Mouse (Mus musculus) intestine, embryonic 16.5 days (tissue): Measurements from ENCODE around the gene Adm. TPM values are rescaled to one million over a fixed set of nuclear protein-coding genes. Genes with fewer than 3 reads are reported as not detected.

ENCODE experiments used
- ATAC-seq: fragments of 200-750 bp; cut with Nextera tagmentation; 2 replicates; pipeline ENCODE4 v1.8.0; 2017; ENCODE audit warnings: moderate TSS enrichment, moderate library complexity
- H3K27ac ChIP-seq: fragments of 300-500 bp; sonication (generic); 2 replicates; pipeline ENCODE4 v1.5.1; 2014; ENCODE audit warnings: mild to moderate bottlenecking, low read length
- H3K27me3 ChIP-seq: fragments of 300-500 bp; sonication (generic); replicated peaks from 2 replicates; pipeline ENCODE4 v1.6.1; 2014; ENCODE audit warnings: low read length, control low read depth, mixed read lengths; ENCODE audit not compliant: control insufficient read depth, insufficient read depth
- H3K36me3 ChIP-seq: fragments of 300-500 bp; sonication (generic); 2 replicates; pipeline ENCODE4 v1.6.1; 2014; ENCODE audit warnings: low read length, control low read depth; ENCODE audit not compliant: control insufficient read depth, insufficient read depth
- H3K4me1 ChIP-seq: fragments of 300-500 bp; sonication (generic); 2 replicates; pipeline ENCODE4 v1.6.1; 2014; ENCODE audit warnings: low read length, control low read depth, mixed read lengths; ENCODE audit not compliant: control insufficient read depth, insufficient read depth
- H3K4me2 ChIP-seq: fragments of 300-500 bp; sonication (generic); 2 replicates; pipeline ENCODE4 v1.6.1; 2014; ENCODE audit warnings: low read depth, low read length, control low read depth
- H3K4me3 ChIP-seq: fragments of 300-500 bp; sonication (generic); 2 replicates; pipeline ENCODE4 v1.5.1; 2014; ENCODE audit warnings: mild to moderate bottlenecking, low read length
- H3K9ac ChIP-seq: fragments of 300-500 bp; sonication (generic); 2 replicates; pipeline ENCODE4 v1.6.1; 2014; ENCODE audit warnings: low read depth, low read length
- H3K9me3 ChIP-seq: fragments of 300-500 bp; sonication (generic); 2 replicates; pipeline ENCODE4 v1.6.1; 2016; ENCODE audit warnings: low read length, control low read depth; ENCODE audit not compliant: control insufficient read depth
- WGBS: fragments of 180-500 bp; shearing (Covaris S2); extraction: QIAGEN DNeasy Blood & Tissue Kit; methylation state at CpG from one replicate; pipeline ENCODE4 v1.1.7; 2014; 5-methylcytosine and 5-hydroxymethylcytosine counted together
- polyA plus RNA-seq: library from polyadenylated mRNA; unstranded; fragments of >200 nt; fragmentation: Nextera tagmentation; extraction: Ambion mirVana; gene quantifications from 2 replicates; pipeline ENCODE4 v1.2.1, GENCODE M21; 2015

Adm gene
- polyA plus RNA-seq, 1 experiment from 2014 or later: 5.8 TPM

GRCm38 (mm10) chr7:110649133-110649987, 21.9 kb downstream of the Adm start:
- Histone ChIP-seq H3K27me3 (no peaks in the 10 kb centered on the region), H3K36me3 (no peaks in the 10 kb centered on the region; the same call in 1 of the 2 replicates), H3K27ac (peak overlapping the region; percentile 93), H3K9me3 (peaks cover 5% of the 10 kb centered on the region), H3K4me3 (no peak overlapping the region), H3K4me2 (0 out of 2 replicates have a peak overlapping the region, but pooled peaks have one; percentile 44), H3K9ac (0 out of 2 replicates have a peak overlapping the region, but pooled peaks have one; percentile 61), H3K4me1 (peaks cover 16% of the 10 kb centered on the region; the same call in 1 of the 2 replicates)
- ATAC-seq: no peak; the same call in 1 of the 2 replicates
- WGBS: 79% methylated on average over 6 of the region's 6 CpGs

DNA sequence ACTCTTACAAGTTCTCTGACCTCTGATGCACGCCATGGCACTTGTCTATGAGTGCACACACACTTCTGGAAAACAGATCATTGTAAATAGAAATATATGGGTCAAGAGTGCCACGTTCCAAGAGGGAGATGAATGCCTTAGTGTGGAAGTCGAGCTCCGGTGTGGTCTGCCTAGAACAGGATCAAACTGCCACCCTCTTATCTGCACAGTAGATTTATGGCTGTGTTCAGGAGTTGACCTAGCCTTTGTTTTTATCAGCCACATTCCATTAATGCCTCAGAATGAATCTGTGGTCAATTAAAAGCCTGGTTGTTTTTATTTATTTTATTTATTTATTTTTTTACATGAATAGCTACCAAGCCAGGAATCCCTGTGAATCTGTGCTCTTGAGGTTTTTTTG, 23.0 kb downstream of the Adm start:
- Histone ChIP-seq H3K9ac (no peak overlapping the region), H3K4me1 (peaks cover 14% of the 10 kb centered on the region; the same call in 1 of the 2 replicates), H3K27me3 (no peaks in the 10 kb centered on the region), H3K36me3 (no peaks in the 10 kb centered on the region; the same call in 1 of the 2 replicates), H3K27ac (0 out of 2 replicates have a peak overlapping the region, but pooled peaks have one; percentile 7), H3K4me2 (no peak overlapping the region), H3K9me3 (peaks cover 5% of the 10 kb centered on the region), H3K4me3 (no peak overlapping the region)
- peak; percentile 34; the same call in 1 of the 2 replicates for ATAC-seq
- WGBS: 23% methylated on average over 4 of the region's 4 CpGs

- Histone ChIP-seq H3K36me3 (no peaks in the 10 kb centered on the region; the same call in 1 of the 2 replicates), H3K9ac (no peak overlapping the region), H3K27me3 (no peaks in the 10 kb centered on the region), H3K4me1 (peaks cover 14% of the 10 kb centered on the region; the same call in 1 of the 2 replicates), H3K4me3 (no peak overlapping the region), H3K4me2 (no peak overlapping the region), H3K27ac (no peak overlapping the region), H3K9me3 (peaks cover 5% of the 10 kb centered on the region)
- ATAC-seq: no peak
- WGBS: 65% methylated on average over 6 of the region's 6 CpGs
Observed at GRCm38 (mm10) chr7:110651091-110651490, 23.6 kb downstream of the Adm start.

DNA sequence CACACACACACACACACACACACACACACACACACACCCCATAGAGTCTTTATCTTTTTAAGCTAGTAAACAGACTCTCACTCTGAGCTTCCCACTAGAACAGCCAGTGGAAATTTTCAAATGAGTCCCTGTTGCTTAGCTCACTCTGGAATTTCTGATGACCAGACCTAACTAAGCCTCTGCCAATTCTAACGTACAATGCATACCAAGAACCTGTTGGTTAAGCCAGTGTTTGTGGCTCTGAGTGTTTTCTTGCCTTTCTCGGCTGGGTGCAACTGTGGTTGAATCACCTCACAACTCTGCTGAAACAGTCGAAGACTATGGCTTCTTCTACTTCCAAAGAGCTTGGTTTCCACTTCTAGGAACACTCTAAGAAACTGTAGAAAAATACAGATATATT, 27.8 kb downstream of the Adm start:
- ATAC-seq: no peak
- Histone ChIP-seq H3K9ac (no peak overlapping the region), H3K36me3 (no peaks in the 10 kb centered on the region), H3K4me2 (no peak overlapping the region), H3K4me3 (no peak overlapping the region), H3K9me3 (no peaks in the 10 kb centered on the region), H3K27me3 (no peaks in the 10 kb centered on the region), H3K27ac (no peak overlapping the region), H3K4me1 (peaks cover 3% of the 10 kb centered on the region; the same call in 1 of the 2 replicates)
- 76% methylated on average over 3 of the region's 3 CpGs for WGBS

GRCm38 (mm10) chr7:110655966-110656365, 28.5 kb downstream of the Adm start:
- 49% methylated on average over 6 of the region's 6 CpGs for WGBS
- no peak; the same call in 1 of the 2 replicates for ATAC-seq
- H3K9ac ChIP-seq: no peak overlapping the region
- H3K4me2 ChIP-seq: no peak overlapping the region
- H3K36me3 ChIP-seq: no peaks in the 10 kb centered on the region
- no peaks in the 10 kb centered on the region for H3K27me3 ChIP-seq
- H3K9me3 ChIP-seq: no peaks in the 10 kb centered on the region
- no peak overlapping the region for H3K27ac ChIP-seq
- peaks cover 3% of the 10 kb centered on the region; the same call in 1 of the 2 replicates for H3K4me1 ChIP-seq
- no peak overlapping the region for H3K4me3 ChIP-seq

GRCm38 (mm10) chr7:110658378-110658928, 31.0 kb downstream of the Adm start:
- 0 out of 2 replicates have a peak overlapping the region, but pooled peaks have one; percentile 50 for H3K27ac ChIP-seq
- no peak overlapping the region for H3K4me3 ChIP-seq
- H3K4me1 ChIP-seq: peaks cover 3% of the 10 kb centered on the region; the same call in 1 of the 2 replicates
- ATAC-seq: peak; percentile 79
- WGBS: 47% methylated on average over 3 of the region's 3 CpGs
- H3K9me3 ChIP-seq: 0 out of 2 replicates have a peak, but pooled peaks cover 3% of the 10 kb centered on the region
- no peak overlapping the region for H3K4me2 ChIP-seq
- no peaks in the 10 kb centered on the region for H3K36me3 ChIP-seq
- H3K27me3 ChIP-seq: no peaks in the 10 kb centered on the region
- H3K9ac ChIP-seq: no peak overlapping the region

DNA sequence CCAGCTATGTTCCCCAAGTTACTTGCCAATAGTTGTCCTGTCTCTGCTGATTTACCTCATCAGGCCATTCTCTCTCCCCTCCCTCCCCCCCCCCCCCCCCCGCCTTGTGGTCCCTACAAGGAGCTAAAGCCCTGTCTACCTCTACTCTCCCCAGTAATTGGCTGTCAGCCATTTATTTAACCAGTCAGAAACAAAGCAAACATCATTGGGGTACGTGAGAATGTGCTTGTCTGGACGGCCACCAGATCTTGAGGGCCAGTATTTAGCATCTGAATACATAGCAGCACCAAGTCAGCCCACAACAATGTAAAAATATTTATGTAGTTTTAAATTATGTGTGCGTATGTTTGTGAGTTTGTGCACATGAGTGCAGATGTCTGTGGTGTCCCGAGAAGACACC, 39.1 kb downstream of the Adm start:
- no peaks in the 10 kb centered on the region for H3K36me3 ChIP-seq
- no peak overlapping the region for H3K4me2 ChIP-seq
- H3K9ac ChIP-seq: no peak overlapping the region
- H3K27me3 ChIP-seq: no peaks in the 10 kb centered on the region
- no peak overlapping the region for H3K4me3 ChIP-seq
- 0 out of 2 replicates have a peak overlapping the region, but pooled peaks have one; percentile 12 for H3K27ac ChIP-seq
- H3K9me3 ChIP-seq: 0 out of 2 replicates have a peak, but pooled peaks cover 3% of the 10 kb centered on the region
- peak; percentile 52 for ATAC-seq
- 0 out of 2 replicates have a peak, but pooled peaks cover 3% of the 10 kb centered on the region for H3K4me1 ChIP-seq
- 42% methylated on average over 4 of the region's 5 CpGs for WGBS

GRCm38 (mm10) chr7:110668247-110668646, 40.8 kb downstream of the Adm start:
- Histone ChIP-seq H3K27ac (peak overlapping the region; percentile 5; the same call in 1 of the 2 replicates), H3K9me3 (no peaks in the 10 kb centered on the region), H3K4me2 (no peak overlapping the region), H3K4me1 (0 out of 2 replicates have a peak, but pooled peaks cover 3% of the 10 kb centered on the region), H3K4me3 (no peak overlapping the region), H3K36me3 (no peaks in the 10 kb centered on the region), H3K27me3 (no peaks in the 10 kb centered on the region), H3K9ac (no peak overlapping the region)
- 55% methylated on average over 6 of the region's 6 CpGs for WGBS
- ATAC-seq: peak; percentile 47

DNA sequence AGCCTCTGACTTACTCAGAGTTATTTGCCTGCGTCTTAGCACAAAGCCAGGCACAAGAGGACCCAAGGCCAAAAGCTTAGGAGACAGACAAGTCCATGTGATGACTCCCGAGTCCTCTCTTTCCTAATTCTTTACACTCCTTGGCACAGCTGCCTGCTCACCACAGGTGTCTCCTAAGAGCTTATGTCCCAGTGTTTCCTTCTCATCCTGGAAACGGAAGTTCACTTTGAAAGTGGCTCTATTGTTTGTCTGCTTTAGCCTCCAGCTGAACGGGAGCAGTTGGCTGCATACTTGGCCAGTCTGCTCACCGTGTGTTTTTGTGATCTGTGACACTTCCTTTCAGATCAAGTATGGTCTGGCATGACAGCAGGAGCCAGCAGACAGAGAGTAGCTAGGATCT, 41.3 kb downstream of the Adm start:
- 34% methylated on average over 5 of the region's 5 CpGs for WGBS
- ATAC-seq: 0 out of 2 replicates have a peak, but pooled peaks have one; percentile 36
- H3K27ac ChIP-seq: 0 out of 2 replicates have a peak overlapping the region, but pooled peaks have one; percentile 5

More for the DNA sequence above, 41.3 kb downstream of the Adm start:
- no peaks in the 10 kb centered on the region for H3K36me3 ChIP-seq
- 0 out of 2 replicates have a peak, but pooled peaks cover 3% of the 10 kb centered on the region for H3K4me1 ChIP-seq
- no peaks in the 10 kb centered on the region for H3K9me3 ChIP-seq
- no peaks in the 10 kb centered on the region for H3K27me3 ChIP-seq
- no peak overlapping the region for H3K4me2 ChIP-seq
- no peak overlapping the region for H3K9ac ChIP-seq
- H3K4me3 ChIP-seq: no peak overlapping the region
